Mouse (Mus musculus) liver, embryonic 11.5 days (tissue): ENCODE data around the gene Ndufb4. TPM values are rescaled to one million over a fixed set of nuclear protein-coding genes. Genes with fewer than 3 reads are reported as not detected.
A peak's percentile ranks its signal among the peaks of the same experiment; 100 is the strongest.

Experiments used
- ATAC-seq: fragments of 200-750 bp; cut with Nextera tagmentation; replicated peaks from 2 replicates; pipeline ENCODE4 v1.8.0; 2017; ENCODE audit warnings: moderate number of reproducible peaks, mild to moderate bottlenecking, moderate TSS enrichment, moderate library complexity; ENCODE audit not compliant: low FRiP score
- DNase-seq: peaks from one replicate; pipeline ENCODE4 v3.0.0-alpha.2; 2017; ENCODE audit warnings: low spot score
- H3K27ac ChIP-seq: fragments of 300-500 bp; sonication (generic); 2 replicates; pipeline ENCODE4 v1.5.1; 2014; ENCODE audit warnings: mild to moderate bottlenecking, low read depth, low read length, control low read depth
- H3K27me3 ChIP-seq: fragments of 300-500 bp; sonication (generic); replicated peaks from 2 replicates; pipeline ENCODE4 v1.6.1; 2014; ENCODE audit warnings: low read length, mixed read lengths; ENCODE audit not compliant: control insufficient read depth, insufficient read depth
- H3K36me3 ChIP-seq: fragments of 300-500 bp; sonication (generic); 2 replicates; pipeline ENCODE4 v1.6.1; 2014; ENCODE audit warnings: mild to moderate bottlenecking, low read length, moderate library complexity, mixed read lengths; ENCODE audit not compliant: control insufficient read depth, insufficient read depth
- H3K4me1 ChIP-seq: fragments of 300-500 bp; sonication (generic); replicated peaks from 2 replicates; pipeline ENCODE4 v1.6.1; 2014; ENCODE audit warnings: low read length, mixed read lengths; ENCODE audit not compliant: control insufficient read depth, insufficient read depth
- H3K4me2 ChIP-seq: fragments of 300-500 bp; sonication (generic); 2 replicates; pipeline ENCODE4 v1.6.1; 2014; ENCODE audit warnings: mild to moderate bottlenecking, control low read depth, moderate library complexity
- H3K4me3 ChIP-seq: fragments of 300-500 bp; sonication (generic); 2 replicates; pipeline ENCODE4 v1.5.1; 2014; ENCODE audit warnings: low read depth, low read length, control low read depth
- H3K9ac ChIP-seq: fragments of 300-500 bp; sonication (generic); 2 replicates; pipeline ENCODE4 v1.6.1; 2014; ENCODE audit warnings: low read depth, low read length, control low read depth
- H3K9me3 ChIP-seq: fragments of 300-500 bp; sonication (generic); 2 replicates; pipeline ENCODE4 v1.6.1; 2016; ENCODE audit warnings: low read length, inconsistent platforms, mixed read lengths; ENCODE audit not compliant: control insufficient read depth
- WGBS: fragments of 180-500 bp; shearing (Covaris S2); extraction: QIAGEN DNeasy Blood & Tissue Kit; methylation state at CpG from one replicate; pipeline ENCODE4 v1.1.7; 2014; 5-methylcytosine and 5-hydroxymethylcytosine counted together
- polyA plus RNA-seq: library from polyadenylated mRNA; unstranded; fragments of >200 nt; fragmentation: Nextera tagmentation; extraction: Ambion mirVana; gene quantifications from 2 replicates; pipeline ENCODE4 v1.2.1, GENCODE M21; 2014

Gene Ndufb4
- polyA plus RNA-seq, 1 experiment from 2014 or later, result 72.2 TPM

- 28% methylated on average over 16 of the region's 16 CpGs for WGBS
- Histone ChIP-seq H3K9me3 (no peaks in the 10 kb centered on the region), H3K4me1 (peaks cover 16% of the 10 kb centered on the region), H3K4me3 (no peak overlapping the region), H3K4me2 (peak overlapping the region; percentile 80), H3K9ac (no peak overlapping the region; the same call in 1 of the 2 replicates), H3K36me3 (no peaks in the 10 kb centered on the region), H3K27ac (peak overlapping the region; percentile 5; the same call in 1 of the 2 replicates), H3K27me3 (no peaks in the 10 kb centered on the region)
- DNase-seq (no peak), ATAC-seq (no peak)
Measured at GRCm38 (mm10) chr16:37683154-37684130, 29.2 kb upstream of the Ndufb4 start.

GRCm38 (mm10) chr16:37682309-37682975, 28.2 kb upstream of the Ndufb4 start:
- peaks cover 16% of the 10 kb centered on the region for H3K4me1 ChIP-seq
- H3K27me3 ChIP-seq, result no peaks in the 10 kb centered on the region
- H3K9me3 ChIP-seq, result no peaks in the 10 kb centered on the region
- H3K4me2 ChIP-seq, result no peak overlapping the region; the same call in 1 of the 2 replicates
- no peak overlapping the region for H3K27ac ChIP-seq
- 47% methylated on average over 7 of the region's 7 CpGs for WGBS
- ATAC-seq (peak; percentile 47; the same call in 1 of the 2 replicates), DNase-seq (peak; percentile 75)
- H3K9ac ChIP-seq, result no peak overlapping the region
- no peaks in the 10 kb centered on the region for H3K36me3 ChIP-seq
- no peak overlapping the region for H3K4me3 ChIP-seq

DNA sequence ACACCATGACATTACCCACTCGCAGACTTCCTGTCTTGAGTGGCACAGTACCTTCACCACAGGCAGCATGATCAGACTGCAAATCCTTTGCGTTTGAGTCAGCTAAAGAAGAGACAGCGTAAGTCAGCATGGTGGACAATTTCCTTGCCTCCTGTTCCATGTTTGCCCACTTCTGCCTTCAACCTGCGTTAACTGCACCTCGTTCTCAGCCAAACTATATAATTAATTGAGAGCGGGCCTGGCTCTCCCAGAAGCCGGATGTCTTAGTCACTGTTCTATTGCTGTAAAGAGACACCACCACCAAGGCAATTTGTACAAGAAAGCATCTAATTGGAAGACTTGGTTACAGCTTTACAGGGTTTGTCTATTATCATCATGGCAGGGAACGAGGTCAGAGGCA, 26.6 kb upstream of the Ndufb4 start:
- H3K27me3 ChIP-seq, result no peaks in the 10 kb centered on the region
- 82% methylated on average over 8 of the region's 8 CpGs for WGBS
- no peak overlapping the region for H3K27ac ChIP-seq
- DNase-seq (no peak), ATAC-seq (no peak)
- no peaks in the 10 kb centered on the region for H3K36me3 ChIP-seq
- no peak overlapping the region for H3K4me2 ChIP-seq
- H3K9me3 ChIP-seq, result no peaks in the 10 kb centered on the region
- peaks cover 8% of the 10 kb centered on the region for H3K4me1 ChIP-seq
- no peak overlapping the region for H3K9ac ChIP-seq
- no peak overlapping the region for H3K4me3 ChIP-seq

DNA sequence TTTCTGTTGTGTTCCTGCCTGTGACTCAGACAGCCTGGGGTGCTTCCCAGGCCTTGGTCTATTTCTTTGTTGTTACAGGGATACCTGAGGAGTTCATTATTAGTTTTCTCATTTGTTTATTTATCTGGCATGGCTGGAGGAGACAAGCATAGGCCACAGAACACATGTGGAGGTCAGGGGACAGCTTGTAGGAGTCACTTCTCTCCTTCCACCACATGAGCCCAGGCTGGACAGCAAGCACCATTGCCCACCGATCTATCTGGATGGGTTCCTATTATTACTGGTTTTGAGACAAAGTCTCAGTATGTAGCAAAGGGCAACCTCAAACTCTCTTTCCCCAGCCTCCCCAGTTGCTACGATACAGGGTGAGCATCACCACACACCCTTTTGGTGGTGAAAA, 26.0 kb upstream of the Ndufb4 start:
- ATAC-seq (no peak), DNase-seq (no peak)
- Histone ChIP-seq H3K36me3 (no peaks in the 10 kb centered on the region), H3K4me1 (peaks cover 3% of the 10 kb centered on the region), H3K4me3 (no peak overlapping the region), H3K27me3 (no peaks in the 10 kb centered on the region), H3K4me2 (no peak overlapping the region), H3K27ac (no peak overlapping the region), H3K9ac (no peak overlapping the region), H3K9me3 (no peaks in the 10 kb centered on the region)
- WGBS, result 88% methylated on average over 2 of the region's 2 CpGs

- no peaks in the 10 kb centered on the region for H3K36me3 ChIP-seq
- DNase-seq (no peak), ATAC-seq (no peak)
- H3K4me3 ChIP-seq, result no peak overlapping the region
- H3K27me3 ChIP-seq, result no peaks in the 10 kb centered on the region
- WGBS, result 79% methylated on average over 8 of the region's 8 CpGs
- H3K9ac ChIP-seq, result no peak overlapping the region
- H3K9me3 ChIP-seq, result no peaks in the 10 kb centered on the region
- H3K27ac ChIP-seq, result no peak overlapping the region
- no peaks in the 10 kb centered on the region for H3K4me1 ChIP-seq
- H3K4me2 ChIP-seq, result no peak overlapping the region
Measured at GRCm38 (mm10) chr16:37677586-37677985, 23.3 kb upstream of the Ndufb4 start.

DNA sequence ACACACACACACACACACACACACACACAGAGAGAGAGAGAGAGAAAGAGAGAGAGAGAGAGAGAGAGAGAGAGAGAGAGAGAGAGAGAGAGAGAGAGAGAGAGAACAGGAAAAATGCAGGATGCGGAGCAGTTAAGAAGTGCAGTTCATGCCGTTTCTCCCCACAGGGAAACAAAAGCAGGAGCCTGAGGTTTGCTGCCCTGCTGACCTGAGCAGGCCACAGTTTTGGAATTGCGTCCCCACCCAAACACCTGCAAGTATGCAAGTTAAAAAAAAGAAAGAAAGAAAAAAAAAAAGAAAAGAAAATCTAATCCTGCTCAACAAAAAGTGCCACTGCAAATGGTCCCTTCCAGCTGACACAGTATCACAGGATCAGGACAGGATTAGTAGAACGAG, 22.4 kb upstream of the Ndufb4 start:
- Histone ChIP-seq H3K27ac (no peak overlapping the region), H3K4me2 (no peak overlapping the region), H3K9me3 (no peaks in the 10 kb centered on the region), H3K36me3 (no peaks in the 10 kb centered on the region), H3K27me3 (no peaks in the 10 kb centered on the region), H3K4me1 (no peaks in the 10 kb centered on the region), H3K4me3 (no peak overlapping the region), H3K9ac (no peak overlapping the region)
- whole genome bisulfite sequencing, result 74% methylated on average over 4 of the region's 4 CpGs
- no peak for DNase-seq
- ATAC-seq, result no peak

GRCm38 (mm10) chr16:37676024-37676676, 21.9 kb upstream of the Ndufb4 start:
- WGBS, result 67% methylated on average over 17 of the region's 17 CpGs
- ATAC-seq (no peak), DNase-seq (no peak)
- Histone ChIP-seq H3K4me3 (no peak overlapping the region), H3K36me3 (no peaks in the 10 kb centered on the region), H3K4me2 (no peak overlapping the region), H3K4me1 (no peaks in the 10 kb centered on the region), H3K9ac (no peak overlapping the region), H3K9me3 (no peaks in the 10 kb centered on the region), H3K27me3 (no peaks in the 10 kb centered on the region), H3K27ac (no peak overlapping the region)

DNA sequence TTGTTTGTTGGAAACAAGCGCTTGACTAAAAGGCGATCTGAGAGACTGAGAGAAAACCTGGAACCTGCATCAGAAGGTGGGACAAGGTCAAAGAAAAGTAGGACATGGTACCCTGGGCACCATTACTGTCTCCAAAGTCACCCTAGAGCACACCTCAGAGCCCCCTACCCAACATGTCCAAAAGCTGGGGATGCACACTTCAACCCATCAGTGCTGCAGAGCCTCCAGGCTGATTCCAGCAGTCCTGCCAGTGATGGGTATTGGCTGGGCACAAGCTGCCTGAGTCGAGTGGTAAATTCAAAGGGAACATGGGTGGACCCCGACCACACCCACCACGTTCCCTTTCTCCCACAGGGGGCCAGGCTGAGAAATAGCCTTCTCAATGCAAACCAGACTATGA, 21.1 kb upstream of the Ndufb4 start:
- 72% methylated on average over 5 of the region's 5 CpGs for WGBS
- no peak overlapping the region for H3K27ac ChIP-seq
- H3K27me3 ChIP-seq, result no peaks in the 10 kb centered on the region
- H3K4me3 ChIP-seq, result no peak overlapping the region
- DNase-seq (no peak), ATAC-seq (no peak)
- no peak overlapping the region for H3K9ac ChIP-seq
- no peaks in the 10 kb centered on the region for H3K4me1 ChIP-seq
- H3K9me3 ChIP-seq, result no peaks in the 10 kb centered on the region
- no peak overlapping the region for H3K4me2 ChIP-seq
- no peaks in the 10 kb centered on the region for H3K36me3 ChIP-seq
